Mouse (Mus musculus) intestine, embryonic 16.5 days (tissue): ENCODE results near the gene Apba1. TPM values are rescaled to one million over a fixed set of nuclear protein-coding genes. Genes with fewer than 3 reads are reported as not detected.

Experiments used
- ATAC-seq: fragments of 200-750 bp; cut with Nextera tagmentation; 2 replicates; pipeline ENCODE4 v1.8.0; 2017; ENCODE audit warnings: moderate TSS enrichment, moderate library complexity
- H3K27ac ChIP-seq: fragments of 300-500 bp; sonication (generic); 2 replicates; pipeline ENCODE4 v1.5.1; 2014; ENCODE audit warnings: mild to moderate bottlenecking, low read length
- H3K27me3 ChIP-seq: fragments of 300-500 bp; sonication (generic); replicated peaks from 2 replicates; pipeline ENCODE4 v1.6.1; 2014; ENCODE audit warnings: low read length, control low read depth, mixed read lengths; ENCODE audit not compliant: control insufficient read depth, insufficient read depth
- H3K36me3 ChIP-seq: fragments of 300-500 bp; sonication (generic); 2 replicates; pipeline ENCODE4 v1.6.1; 2014; ENCODE audit warnings: low read length, control low read depth; ENCODE audit not compliant: control insufficient read depth, insufficient read depth
- H3K4me1 ChIP-seq: fragments of 300-500 bp; sonication (generic); 2 replicates; pipeline ENCODE4 v1.6.1; 2014; ENCODE audit warnings: low read length, control low read depth, mixed read lengths; ENCODE audit not compliant: control insufficient read depth, insufficient read depth
- H3K4me2 ChIP-seq: fragments of 300-500 bp; sonication (generic); 2 replicates; pipeline ENCODE4 v1.6.1; 2014; ENCODE audit warnings: low read depth, low read length, control low read depth
- H3K4me3 ChIP-seq: fragments of 300-500 bp; sonication (generic); 2 replicates; pipeline ENCODE4 v1.5.1; 2014; ENCODE audit warnings: mild to moderate bottlenecking, low read length
- H3K9ac ChIP-seq: fragments of 300-500 bp; sonication (generic); 2 replicates; pipeline ENCODE4 v1.6.1; 2014; ENCODE audit warnings: low read depth, low read length
- H3K9me3 ChIP-seq: fragments of 300-500 bp; sonication (generic); 2 replicates; pipeline ENCODE4 v1.6.1; 2016; ENCODE audit warnings: low read length, control low read depth; ENCODE audit not compliant: control insufficient read depth
- WGBS: fragments of 180-500 bp; shearing (Covaris S2); extraction: QIAGEN DNeasy Blood & Tissue Kit; methylation state at CpG from one replicate; pipeline ENCODE4 v1.1.7; 2014; 5-methylcytosine and 5-hydroxymethylcytosine counted together
- polyA plus RNA-seq: library from polyadenylated mRNA; unstranded; fragments of >200 nt; fragmentation: Nextera tagmentation; extraction: Ambion mirVana; gene quantifications from 2 replicates; pipeline ENCODE4 v1.2.1, GENCODE M21; 2015

Apba1 gene
- polyA plus RNA-seq, 1 experiment from 2014 or later, result 0.38 TPM

- Histone ChIP-seq H3K9ac (no peak overlapping the region), H3K4me1 (no peaks in the 10 kb centered on the region), H3K36me3 (no peaks in the 10 kb centered on the region), H3K9me3 (no peaks in the 10 kb centered on the region), H3K27ac (no peak overlapping the region), H3K4me2 (no peak overlapping the region), H3K4me3 (no peak overlapping the region), H3K27me3 (no peaks in the 10 kb centered on the region)
- no peak for ATAC-seq
- WGBS, result 56% methylated on average over 2 of the region's 2 CpGs
These were observed 228.6 kb downstream of the Apba1 start for GRCm38 (mm10) chr19:23987291-23987690.

- ATAC-seq, result no peak
- no peaks in the 10 kb centered on the region for H3K4me1 ChIP-seq
- no peak overlapping the region for H3K27ac ChIP-seq
- no peaks in the 10 kb centered on the region for H3K9me3 ChIP-seq
- WGBS, result 90% methylated on average over 4 of the region's 4 CpGs
- no peak overlapping the region for H3K9ac ChIP-seq
- no peaks in the 10 kb centered on the region for H3K27me3 ChIP-seq
- H3K4me2 ChIP-seq, result no peak overlapping the region
- H3K36me3 ChIP-seq, result no peaks in the 10 kb centered on the region
- no peak overlapping the region for H3K4me3 ChIP-seq
These were observed 229.5 kb downstream of the Apba1 start for GRCm38 (mm10) chr19:23988166-23988565.

- WGBS, result 82% methylated on average over 10 of the region's 10 CpGs
- ATAC-seq, result no peak
These were observed 237.2 kb downstream of the Apba1 start for GRCm38 (mm10) chr19:23995766-23996399.

More at GRCm38 (mm10) chr19:23995766-23996399, 237.2 kb downstream of the Apba1 start:
- Histone ChIP-seq H3K27ac (no peak overlapping the region), H3K4me2 (no peak overlapping the region), H3K4me3 (no peak overlapping the region), H3K9ac (no peak overlapping the region), H3K4me1 (no peaks in the 10 kb centered on the region), H3K9me3 (no peaks in the 10 kb centered on the region), H3K27me3 (no peaks in the 10 kb centered on the region), H3K36me3 (no peaks in the 10 kb centered on the region)

Other genes with a start within 250 kb of the Apba1 start
- not detected in 2 replicates for gene 1700028P14Rik, start 106.1 kb upstream of the Apba1 start, polyA plus RNA-seq
- 3.3 and 4.1 TPM in 2 replicates for gene Ptar1, start 71.5 kb upstream of the Apba1 start, polyA plus RNA-seq